Mouse (Mus musculus) stomach, postnatal 0 days (tissue): ENCODE measurements at regions not wholly inside any gene's neighbourhood (a gene's known extent, or its start where the extent isn't known, plus 50 kb on each side); places are given as distances from the start of the nearest gene placed in this dataset.

Source experiments
- CTCF ChIP-seq: IDR thresholded peaks from 2 replicates; pipeline ENCODE4 v1.5.1; 2016; ENCODE audit warnings: antibody characterized with exemption, low read depth, mild to moderate bottlenecking, moderate library complexity
- EP300 ChIP-seq: optimal IDR thresholded peaks from 2 replicates; pipeline ENCODE3; 2016; ENCODE audit warnings: antibody characterized with exemption

DNA sequence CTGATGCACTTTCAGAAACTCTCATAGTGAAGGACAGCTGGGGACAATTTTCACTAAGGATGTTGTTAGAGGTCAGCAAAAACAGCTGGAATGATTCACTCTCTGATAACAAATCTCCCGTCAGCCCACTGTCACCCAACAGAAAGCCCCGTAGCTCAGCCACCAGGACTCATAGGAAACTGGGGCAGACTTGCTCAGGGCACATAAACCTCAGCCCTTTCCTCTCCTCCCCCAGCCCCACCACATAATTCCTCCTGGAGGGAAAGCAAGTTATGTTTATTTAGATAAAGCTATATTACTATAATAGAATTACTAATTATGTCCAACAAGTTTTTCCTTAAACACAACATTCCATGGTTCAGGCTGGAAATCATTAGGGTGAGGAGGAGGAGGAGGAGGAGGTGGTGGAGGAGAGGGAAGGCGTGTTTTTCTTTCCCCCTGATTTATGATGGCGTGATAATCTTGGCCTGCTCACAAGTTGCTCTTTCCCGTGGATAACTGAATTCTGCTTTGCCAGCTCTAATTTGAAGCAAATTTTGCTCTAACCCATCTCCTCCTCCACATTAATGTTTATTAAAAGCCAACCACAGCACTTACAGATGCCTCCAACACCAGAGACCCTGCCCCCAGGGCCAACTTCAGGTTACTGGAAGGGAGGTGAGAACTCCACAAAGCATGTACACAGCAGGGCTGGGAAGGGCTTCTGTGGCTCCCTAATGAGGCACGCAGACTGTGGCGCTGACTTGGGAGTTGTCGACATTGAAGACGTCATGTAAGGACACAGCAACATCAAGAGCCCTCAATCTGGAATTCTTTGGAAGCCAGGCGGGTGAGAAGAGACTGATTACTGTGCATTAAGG lies 475.8 kb downstream of the Dhx35 start:
- TF ChIP-seq CTCF (no peak), EP300 (no peak)
